Mouse (Mus musculus) retina, adult 2 months (tissue): Measurements from ENCODE around the gene Wwox.
A peak's percentile ranks its signal among the peaks of the same experiment; 100 is the strongest.

Source experiments
- DNase-seq: peaks from one replicate; pipeline ENCODE4 v3.0.0-alpha.2; 2012; ENCODE audit warnings: low read depth, low spot score

Gene Wwox

GRCm38 (mm10) chr8:114536201-114536600 lies 96.7 kb downstream of the Wwox start:
- DNase-seq, result no peak

GRCm38 (mm10) chr8:114541132-114541531 lies 101.7 kb downstream of the Wwox start:
- peak; percentile 41 for DNase-seq

- DNase-seq, result no peak
These were observed 108.9 kb downstream of the Wwox start for GRCm38 (mm10) chr8:114548360-114548759.

GRCm38 (mm10) chr8:114548837-114549236 lies 109.4 kb downstream of the Wwox start:
- DNase-seq, result no peak

GRCm38 (mm10) chr8:114550029-114550428 lies 110.6 kb downstream of the Wwox start:
- no peak for DNase-seq

GRCm38 (mm10) chr8:114552606-114553005 lies 113.2 kb downstream of the Wwox start:
- no peak for DNase-seq

GRCm38 (mm10) chr8:114554966-114555365 lies 115.5 kb downstream of the Wwox start:
- DNase-seq, result no peak

GRCm38 (mm10) chr8:114555491-114556202 lies 116.2 kb downstream of the Wwox start:
- DNase-seq, result no peak

- no peak for DNase-seq
These were observed 121.7 kb downstream of the Wwox start for GRCm38 (mm10) chr8:114561191-114561590.

- DNase-seq, result no peak
These were observed 123.0 kb downstream of the Wwox start for GRCm38 (mm10) chr8:114562486-114562885.

GRCm38 (mm10) chr8:114563361-114563760 lies 123.9 kb downstream of the Wwox start:
- DNase-seq, result no peak

- DNase-seq, result no peak
These were observed 124.6 kb downstream of the Wwox start for GRCm38 (mm10) chr8:114564036-114564435.

- no peak for DNase-seq
These were observed 129.2 kb downstream of the Wwox start for GRCm38 (mm10) chr8:114568531-114569166.

GRCm38 (mm10) chr8:114573014-114573746 lies 133.7 kb downstream of the Wwox start:
- no peak for DNase-seq

GRCm38 (mm10) chr8:114573747-114574093 lies 134.3 kb downstream of the Wwox start:
- no peak for DNase-seq

GRCm38 (mm10) chr8:114579292-114579691 lies 139.8 kb downstream of the Wwox start:
- DNase-seq, result no peak

- no peak for DNase-seq
These were observed 141.2 kb downstream of the Wwox start for GRCm38 (mm10) chr8:114580684-114581083.

GRCm38 (mm10) chr8:114590336-114590867 lies 150.9 kb downstream of the Wwox start:
- DNase-seq, result no peak

- DNase-seq, result peak; percentile 20
These were observed 152.1 kb downstream of the Wwox start for GRCm38 (mm10) chr8:114591296-114592280.

GRCm38 (mm10) chr8:114593424-114594157 lies 154.1 kb downstream of the Wwox start:
- DNase-seq, result no peak
